Mouse (Mus musculus): Measurements from ENCODE around the gene Prpf19. TPM values are rescaled to one million over a fixed set of nuclear protein-coding genes. Genes with fewer than 3 reads are reported as not detected.

The Prpf19 gene
- total and polyA plus RNA-seq, 3 experiments, result 81.9 to 192 (median 88.8) TPM

DNA sequence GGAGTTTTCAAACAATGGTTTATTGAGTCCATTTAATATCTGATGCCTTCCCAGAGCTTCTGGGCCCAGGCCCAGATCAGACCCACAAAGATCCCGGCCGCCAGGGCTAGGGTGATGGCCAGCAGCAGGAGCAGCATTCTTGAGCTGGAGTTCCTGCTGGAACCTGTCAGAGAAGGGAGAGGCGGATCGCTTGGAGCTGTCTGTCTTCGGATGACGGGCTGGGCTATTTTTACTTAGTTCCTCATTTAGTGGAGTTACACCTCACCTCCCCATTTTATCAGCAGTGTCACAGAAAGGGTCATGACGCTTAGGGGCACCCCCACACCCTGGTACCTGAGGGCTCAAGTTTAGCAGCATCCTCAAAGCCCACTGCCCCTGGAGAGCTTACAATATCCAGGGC lies 19.3 kb downstream of the Prpf19 start:
- Histone ChIP-seq H3K4me1 (ENCODE audit: insufficient read depth, low read depth, low read length) (peaks cover 11% of the 10 kb centered on the region; the same call in 1 of the 2 replicates), H3K4me3 (ENCODE audit: low read depth, low read length) (no peak overlapping the region), H3K36me3 (replicated peaks) (peaks cover 4% of the 10 kb centered on the region), H3K27me3 (ENCODE audit: insufficient read depth, low read length) (peaks cover 49% of the 10 kb centered on the region), H3K9me3 (replicated peaks) (no peaks in the 10 kb centered on the region)
- DNase-seq (ENCODE audit: low spot score), result no peak
- ATAC-seq (ENCODE audit: extremely low read depth, insufficient number of reproducible peaks, low FRiP score, poor library complexity, severe bottlenecking), result no peak
- no peak for TF ChIP-seq GATA1 (IDR thresholded peaks at IDR 0.05; ENCODE audit: borderline replicate concordance, low read length)
- no peak for TF ChIP-seq POLR2AphosphoS5 (IDR thresholded peaks at IDR 0.05; ENCODE audit: insufficient replicate concordance, low read depth, low read length)
- no peak for TF ChIP-seq CTCF (IDR thresholded peaks at IDR 0.05; ENCODE audit: low read depth, low read length)
- TF ChIP-seq TAL1 (conservative IDR thresholded peaks at IDR 0.05; ENCODE audit: low read depth, low read length), result no peak

DNA sequence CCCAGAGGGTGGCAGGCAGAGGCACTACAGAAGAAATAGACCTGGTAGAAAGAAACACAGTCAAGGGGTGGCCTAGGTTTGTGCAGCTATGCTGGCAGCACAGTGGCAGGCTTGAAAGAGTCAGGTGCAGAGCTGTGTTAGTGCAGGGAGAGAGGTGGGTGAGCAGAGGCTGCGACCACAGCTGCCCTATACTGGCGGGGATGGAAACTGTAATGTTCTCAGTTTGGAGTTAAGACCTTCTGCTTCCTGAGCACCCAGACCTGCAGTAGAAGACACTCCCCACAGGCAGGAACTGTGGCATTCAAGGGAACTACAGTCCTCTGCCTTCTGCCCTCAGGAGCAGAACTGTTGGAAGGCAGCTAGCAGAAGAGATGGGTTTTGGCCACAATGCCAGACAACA lies 19.8 kb downstream of the Prpf19 start:
- H3K4me3 ChIP-seq (ENCODE audit: low read depth, low read length), result no peak overlapping the region
- peaks cover 49% of the 10 kb centered on the region for H3K27me3 ChIP-seq (ENCODE audit: insufficient read depth, low read length)
- H3K4me1 ChIP-seq (ENCODE audit: insufficient read depth, low read depth, low read length), result peaks cover 11% of the 10 kb centered on the region; the same call in 1 of the 2 replicates
- H3K36me3 ChIP-seq (replicated peaks), result no peaks in the 10 kb centered on the region
- no peaks in the 10 kb centered on the region for H3K9me3 ChIP-seq (replicated peaks)
- TF ChIP-seq GATA2 (IDR thresholded peaks at IDR 0.05; ENCODE audit: borderline replicate concordance, low read depth, low read length) (no peak), CTCF (IDR thresholded peaks at IDR 0.05; ENCODE audit: low read depth, low read length) (no peak), GATA1 (IDR thresholded peaks at IDR 0.05; ENCODE audit: borderline replicate concordance, low read length) (no peak), POLR2AphosphoS5 (IDR thresholded peaks at IDR 0.05; ENCODE audit: insufficient replicate concordance, low read depth, low read length) (no peak), TAL1 (conservative IDR thresholded peaks at IDR 0.05; ENCODE audit: low read depth, low read length) (no peak)
- DNase-seq (ENCODE audit: low spot score) (no peak), ATAC-seq (ENCODE audit: extremely low read depth, insufficient number of reproducible peaks, low FRiP score, poor library complexity, severe bottlenecking) (no peak)

DNA sequence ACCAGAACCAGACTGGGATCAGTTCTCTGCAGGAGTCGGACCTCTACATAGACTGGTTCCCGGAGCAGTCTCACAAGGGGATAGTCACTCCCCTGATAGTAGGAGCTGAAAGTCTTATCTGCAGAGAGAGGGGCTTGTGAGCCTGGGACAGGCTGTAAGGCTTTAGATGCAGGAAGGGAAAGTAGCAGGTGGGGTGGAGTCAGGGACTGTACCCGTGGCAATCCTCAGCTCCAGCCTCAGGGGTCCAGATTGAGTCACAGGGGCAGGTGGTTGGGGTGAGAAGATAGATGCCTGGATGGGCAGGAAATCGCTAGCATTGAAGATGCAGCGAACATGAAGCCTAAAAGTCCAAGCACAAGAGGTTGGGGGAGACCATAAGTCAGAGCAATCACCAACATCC lies 21.5 kb downstream of the Prpf19 start:
- TF ChIP-seq GATA2 (IDR thresholded peaks at IDR 0.05; ENCODE audit: borderline replicate concordance, low read depth, low read length) (no peak), POLR2AphosphoS5 (IDR thresholded peaks at IDR 0.05; ENCODE audit: insufficient replicate concordance, low read depth, low read length) (no peak), GATA1 (IDR thresholded peaks at IDR 0.05; ENCODE audit: borderline replicate concordance, low read length) (no peak), CTCF (IDR thresholded peaks at IDR 0.05; ENCODE audit: low read depth, low read length) (no peak), TAL1 (conservative IDR thresholded peaks at IDR 0.05; ENCODE audit: low read depth, low read length) (no peak)
- ATAC-seq (ENCODE audit: extremely low read depth, insufficient number of reproducible peaks, low FRiP score, poor library complexity, severe bottlenecking) (no peak), DNase-seq (ENCODE audit: low spot score) (no peak)
- Histone ChIP-seq H3K4me1 (ENCODE audit: insufficient read depth, low read depth, low read length) (peaks cover 11% of the 10 kb centered on the region; the same call in 1 of the 2 replicates), H3K36me3 (replicated peaks) (no peaks in the 10 kb centered on the region), H3K4me3 (ENCODE audit: low read depth, low read length) (no peak overlapping the region), H3K9me3 (replicated peaks) (no peaks in the 10 kb centered on the region), H3K27me3 (ENCODE audit: insufficient read depth, low read length) (peaks cover 58% of the 10 kb centered on the region)

DNA sequence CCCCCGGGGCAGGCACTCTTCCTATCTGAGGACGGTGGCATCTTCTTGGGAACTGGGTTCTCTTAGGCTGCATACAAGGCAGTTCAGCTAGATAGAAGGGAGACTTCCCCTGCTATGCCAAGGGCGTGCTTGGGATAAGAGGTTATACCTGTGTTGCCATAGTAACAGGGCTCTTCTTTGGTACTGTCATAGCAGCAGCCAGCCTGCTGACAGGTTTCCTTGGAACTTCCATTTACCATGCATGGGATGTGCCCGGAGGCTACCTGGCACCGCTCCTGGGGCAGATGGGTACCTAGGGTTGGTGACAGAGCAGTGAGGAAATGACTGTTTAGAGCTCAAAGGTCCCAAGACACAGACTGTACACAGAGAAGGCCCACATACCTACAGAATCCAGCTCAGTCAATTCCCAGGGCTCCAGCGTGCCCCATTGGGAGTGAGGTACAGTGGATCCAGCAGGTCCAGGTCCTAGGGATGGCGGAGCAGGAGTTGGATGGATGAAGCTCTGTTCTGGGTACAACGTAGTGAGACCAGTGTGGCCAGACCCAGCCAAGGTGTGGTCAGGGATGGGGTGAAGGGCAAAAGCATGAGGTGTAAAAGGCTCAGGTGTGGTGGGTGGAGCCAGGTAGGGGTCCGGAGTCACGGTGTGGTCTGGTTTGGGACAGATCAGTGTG lies 23.4 kb downstream of the Prpf19 start:
- Histone ChIP-seq H3K9me3 (replicated peaks) (no peaks in the 10 kb centered on the region), H3K4me3 (ENCODE audit: low read depth, low read length) (no peak overlapping the region), H3K36me3 (replicated peaks) (no peaks in the 10 kb centered on the region), H3K27me3 (ENCODE audit: insufficient read depth, low read length) (peaks cover 62% of the 10 kb centered on the region), H3K4me1 (ENCODE audit: insufficient read depth, low read depth, low read length) (peaks cover 11% of the 10 kb centered on the region; the same call in 1 of the 2 replicates)
- ATAC-seq (ENCODE audit: extremely low read depth, insufficient number of reproducible peaks, low FRiP score, poor library complexity, severe bottlenecking), result no peak
- TF ChIP-seq POLR2AphosphoS5 (IDR thresholded peaks at IDR 0.05; ENCODE audit: insufficient replicate concordance, low read depth, low read length) (no peak), TAL1 (conservative IDR thresholded peaks at IDR 0.05; ENCODE audit: low read depth, low read length) (no peak), GATA2 (IDR thresholded peaks at IDR 0.05; ENCODE audit: borderline replicate concordance, low read depth, low read length) (no peak), GATA1 (IDR thresholded peaks at IDR 0.05; ENCODE audit: borderline replicate concordance, low read length) (no peak), CTCF (IDR thresholded peaks at IDR 0.05; ENCODE audit: low read depth, low read length) (no peak)
- DNase-seq (ENCODE audit: low spot score), result no peak

DNA sequence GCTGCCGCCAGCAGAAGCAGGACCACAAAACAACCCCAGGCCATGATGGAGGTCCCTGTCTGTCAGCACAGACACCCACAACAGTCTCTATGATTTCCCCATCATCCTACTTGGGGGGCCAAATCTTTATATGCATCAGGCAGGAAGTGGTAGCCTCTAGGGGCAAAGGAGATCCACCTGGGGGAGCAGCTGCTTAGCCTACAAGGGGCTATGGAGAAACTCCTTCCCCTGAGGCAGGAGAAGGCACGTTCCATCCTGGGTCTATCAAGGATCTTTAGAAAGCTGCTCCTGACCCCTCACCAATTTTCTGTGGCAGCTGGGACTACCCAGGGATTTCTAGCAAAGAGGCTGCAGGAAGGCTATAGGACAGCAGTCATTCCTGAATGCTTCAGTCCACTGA lies 25.5 kb downstream of the Prpf19 start, which contains the start of gene Zp1:
Gene Zp1, minus strand, starts transcription at position 101 of the 400 bp plus-strand sequence.
- no peak for TF ChIP-seq GATA1 (IDR thresholded peaks at IDR 0.05; ENCODE audit: borderline replicate concordance, low read length)
- TF ChIP-seq TAL1 (conservative IDR thresholded peaks at IDR 0.05; ENCODE audit: low read depth, low read length), result no peak
- no peak for DNase-seq (ENCODE audit: low spot score)
- Histone ChIP-seq H3K27me3 (ENCODE audit: insufficient read depth, low read length) (peaks cover 46% of the 10 kb centered on the region), H3K4me3 (ENCODE audit: low read depth, low read length) (no peak within 1 kb of the TSS), H3K4me1 (ENCODE audit: insufficient read depth, low read depth, low read length) (0 out of 2 replicates have a peak, but pooled peaks cover 6% of the 10 kb centered on the region), H3K9me3 (replicated peaks) (no peaks in the 10 kb centered on the region), H3K36me3 (replicated peaks) (no peaks in the 10 kb centered on the region)
- ATAC-seq (ENCODE audit: extremely low read depth, insufficient number of reproducible peaks, low FRiP score, poor library complexity, severe bottlenecking), result no peak

DNA sequence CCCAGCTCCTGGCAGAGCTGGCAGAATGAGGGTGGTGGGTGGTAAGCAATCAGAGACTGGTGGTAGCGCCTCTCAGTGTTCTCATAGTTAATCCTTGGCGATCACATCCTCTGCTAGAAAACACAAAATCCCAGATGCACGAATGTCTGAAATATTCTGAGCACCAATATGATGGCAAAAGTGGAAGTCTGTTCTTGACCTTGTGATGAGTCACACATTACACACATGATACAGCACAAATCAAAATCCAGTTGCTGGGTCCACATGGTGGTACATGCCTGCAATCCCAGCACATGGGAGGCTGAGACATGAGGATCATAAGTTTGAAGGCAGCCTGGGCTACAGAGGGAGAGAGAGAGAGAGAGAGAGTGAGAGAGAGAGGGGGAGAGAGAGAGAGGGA lies 26.0 kb downstream of the Prpf19 start:
- Histone ChIP-seq H3K36me3 (replicated peaks) (no peaks in the 10 kb centered on the region), H3K4me1 (ENCODE audit: insufficient read depth, low read depth, low read length) (peaks cover 5% of the 10 kb centered on the region; the same call in 1 of the 2 replicates), H3K27me3 (ENCODE audit: insufficient read depth, low read length) (peaks cover 40% of the 10 kb centered on the region), H3K4me3 (ENCODE audit: low read depth, low read length) (no peak overlapping the region), H3K9me3 (replicated peaks) (no peaks in the 10 kb centered on the region)
- TF ChIP-seq POLR2AphosphoS5 (IDR thresholded peaks at IDR 0.05; ENCODE audit: insufficient replicate concordance, low read depth, low read length), result no peak
- no peak for TF ChIP-seq GATA1 (IDR thresholded peaks at IDR 0.05; ENCODE audit: borderline replicate concordance, low read length)
- TF ChIP-seq TAL1 (conservative IDR thresholded peaks at IDR 0.05; ENCODE audit: low read depth, low read length), result no peak
- no peak for TF ChIP-seq CTCF (IDR thresholded peaks at IDR 0.05; ENCODE audit: low read depth, low read length)
- no peak for TF ChIP-seq GATA2 (IDR thresholded peaks at IDR 0.05; ENCODE audit: borderline replicate concordance, low read depth, low read length)
- DNase-seq (ENCODE audit: low spot score), result no peak
- no peak for ATAC-seq (ENCODE audit: extremely low read depth, insufficient number of reproducible peaks, low FRiP score, poor library complexity, severe bottlenecking)

Data from G1E (cell line).